Mouse (Mus musculus) small intestine, adult 2 months (tissue): ENCODE data around the gene Atg2a. TPM values are rescaled to one million over a fixed set of nuclear protein-coding genes. Genes with fewer than 3 reads are reported as not detected.

Experiments
- H3K27ac ChIP-seq: fragments of 200-500 bp; 2 replicates; pipeline ENCODE4 v1.5.1; 2012; ENCODE audit warnings: low read depth, low read length, control low read depth, inconsistent platforms; ENCODE audit not compliant: insufficient read depth
- H3K27me3 ChIP-seq: fragments of 200-500 bp; 2 replicates; pipeline ENCODE4 v1.6.1; 2012; ENCODE audit warnings: mild to moderate bottlenecking, moderate library complexity, low read length, inconsistent platforms; ENCODE audit not compliant: control insufficient read depth, insufficient read depth
- H3K36me3 ChIP-seq: fragments of 200-500 bp; 2 replicates; pipeline ENCODE4 v1.6.1; 2012; ENCODE audit warnings: mild to moderate bottlenecking, low read length, control low read depth, inconsistent platforms; ENCODE audit not compliant: control insufficient read depth, insufficient read depth
- H3K4me1 ChIP-seq: fragments of 200-500 bp; 2 replicates; pipeline ENCODE4 v1.6.1; 2012; ENCODE audit warnings: low read length, inconsistent platforms, mixed read lengths; ENCODE audit not compliant: control insufficient read depth, insufficient read depth, insufficient read length
- H3K4me3 ChIP-seq: fragments of 200-500 bp; 2 replicates; pipeline ENCODE4 v1.5.1; 2012; ENCODE audit warnings: low read depth, mild to moderate bottlenecking, control low read depth, inconsistent platforms, low read length, moderate library complexity
- CTCF ChIP-seq: fragments of 200-500 bp; IDR thresholded peaks from 2 replicates; pipeline ENCODE4 v1.5.1; 2012; ENCODE audit warnings: low read depth, mild to moderate bottlenecking, control low read depth, inconsistent platforms, low read length, moderate library complexity, mixed read lengths; ENCODE audit not compliant: insufficient replicate concordance, insufficient read length; ENCODE audit errors: extremely low read depth
- POLR2A ChIP-seq: fragments of 200-500 bp; IDR thresholded peaks from 2 replicates; pipeline ENCODE4 v1.6.1; 2012; ENCODE audit warnings: low read depth, mild to moderate bottlenecking, control low read depth, inconsistent platforms, low read length, moderate library complexity
- WGBS: fragments of 180-500 bp; shearing (Covaris S2); methylation state at CpG from one replicate; pipeline ENCODE4 v1.1.7; 2018; 5-methylcytosine and 5-hydroxymethylcytosine counted together
- polyA plus RNA-seq: library from polyadenylated mRNA; depleted of rRNA; stranded (reverse); fragments of >200 nt; gene quantifications from 2 replicates; pipeline ENCODE4 v1.2.3, GENCODE M21; 2012

Gene Atg2a
- polyA plus RNA-seq, 1 experiment, result 68.8 TPM

DNA sequence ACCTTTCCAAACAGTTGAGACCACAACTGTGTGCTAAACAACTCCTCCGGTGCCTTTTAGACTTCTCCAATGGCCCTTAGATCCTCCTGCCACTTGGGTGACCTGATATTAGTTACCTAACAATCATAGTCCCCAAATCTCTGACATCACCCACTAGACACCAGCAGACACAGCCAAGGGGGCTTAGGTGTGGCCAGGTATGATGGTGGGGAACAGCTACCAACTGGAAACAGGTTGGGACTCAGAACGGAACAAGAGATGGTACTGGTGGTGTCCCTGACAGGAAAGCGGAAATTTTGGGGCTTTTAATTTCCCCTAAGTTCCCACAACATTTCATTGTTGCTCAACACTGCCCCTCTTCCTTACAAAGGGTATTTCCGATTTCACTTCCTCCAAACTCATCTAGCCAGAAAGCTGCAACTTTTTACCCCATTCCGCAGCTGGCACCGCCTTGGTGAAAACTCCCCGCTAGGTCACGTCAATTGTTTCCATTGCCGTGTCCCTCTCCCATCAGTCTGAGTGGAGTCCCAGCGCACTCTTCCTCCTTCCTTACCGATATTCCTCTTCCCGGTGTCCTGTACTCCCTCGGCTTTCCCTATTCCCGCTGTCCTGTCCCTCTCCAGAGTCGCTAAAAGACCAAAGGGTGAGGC is 34.4 kb downstream of the Atg2a start:
- TF ChIP-seq CTCF (no peak), POLR2A (no peak)
- H3K4me3 ChIP-seq, result peak overlapping the region; percentile 91
- no peaks in the 10 kb centered on the region for H3K27me3 ChIP-seq
- H3K36me3 ChIP-seq, result peaks cover 16% of the 10 kb centered on the region
- H3K4me1 ChIP-seq, result peaks cover 44% of the 10 kb centered on the region
- WGBS, result 4% methylated on average over 15 of the region's 15 CpGs
- H3K27ac ChIP-seq, result peak overlapping the region; percentile 84

DNA sequence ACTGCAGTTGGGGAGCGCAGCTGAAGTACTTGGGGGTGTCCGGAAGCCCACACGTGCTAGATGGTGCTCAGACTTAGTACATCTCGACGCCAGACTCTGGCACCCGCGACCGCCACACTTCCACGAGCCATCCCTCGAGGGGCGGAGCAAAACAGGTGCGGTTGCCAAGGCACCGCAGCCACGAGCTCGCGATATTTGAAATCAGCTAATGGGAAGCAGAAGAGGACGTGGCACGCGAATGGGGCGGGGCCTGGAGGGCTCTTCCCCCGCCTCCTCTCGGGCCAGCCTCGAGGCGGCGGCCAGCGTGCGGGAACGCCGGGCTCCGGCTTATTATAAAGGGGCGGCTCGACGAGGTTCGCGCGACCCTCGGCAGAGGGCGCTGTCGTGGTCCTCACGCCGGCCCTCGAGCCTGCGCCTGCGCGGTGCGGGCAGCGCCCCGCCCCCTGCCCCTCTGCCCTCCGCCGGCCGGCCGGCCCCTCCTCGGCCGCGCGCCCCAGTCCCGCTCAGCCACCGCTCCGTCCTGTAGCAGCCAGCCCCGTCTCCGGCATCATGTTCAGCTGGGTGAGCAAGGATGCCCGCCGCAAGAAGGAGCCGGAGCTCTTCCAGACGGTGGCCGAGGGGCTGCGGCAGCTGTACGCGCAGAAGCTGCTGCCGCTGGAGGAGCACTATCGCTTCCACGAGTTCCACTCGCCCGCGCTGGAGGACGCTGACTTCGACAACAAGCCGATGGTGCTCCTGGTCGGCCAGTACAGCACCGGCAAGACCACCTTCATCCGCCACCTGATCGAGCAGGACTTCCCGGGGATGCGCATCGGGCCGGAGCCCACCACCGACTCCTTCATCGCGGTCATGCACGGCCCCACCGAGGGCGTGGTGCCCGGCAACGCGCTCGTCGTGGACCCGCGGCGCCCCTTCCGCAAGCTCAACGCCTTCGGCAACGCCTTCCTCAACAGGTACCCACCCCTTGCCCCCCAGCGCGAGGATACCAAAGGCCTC is 35.3 kb downstream of the Atg2a start, which contains the start of gene Ehd1:
TSS of gene Ehd1 (plus strand) at position 300 of the 996 bp plus-strand sequence.
- Histone ChIP-seq H3K27ac (peak within 1 kb of the TSS; percentile 88), H3K36me3 (peaks cover 24% of the 10 kb centered on the region), H3K4me3 (peak within 1 kb of the TSS; percentile 91), H3K4me1 (peaks cover 40% of the 10 kb centered on the region), H3K27me3 (no peaks in the 10 kb centered on the region)
- under 1% methylated on average over 105 of the region's 106 CpGs for WGBS
- TF ChIP-seq POLR2A (peak; percentile 66; the same call in 1 of the 2 replicates), CTCF (peak; percentile 72)

DNA sequence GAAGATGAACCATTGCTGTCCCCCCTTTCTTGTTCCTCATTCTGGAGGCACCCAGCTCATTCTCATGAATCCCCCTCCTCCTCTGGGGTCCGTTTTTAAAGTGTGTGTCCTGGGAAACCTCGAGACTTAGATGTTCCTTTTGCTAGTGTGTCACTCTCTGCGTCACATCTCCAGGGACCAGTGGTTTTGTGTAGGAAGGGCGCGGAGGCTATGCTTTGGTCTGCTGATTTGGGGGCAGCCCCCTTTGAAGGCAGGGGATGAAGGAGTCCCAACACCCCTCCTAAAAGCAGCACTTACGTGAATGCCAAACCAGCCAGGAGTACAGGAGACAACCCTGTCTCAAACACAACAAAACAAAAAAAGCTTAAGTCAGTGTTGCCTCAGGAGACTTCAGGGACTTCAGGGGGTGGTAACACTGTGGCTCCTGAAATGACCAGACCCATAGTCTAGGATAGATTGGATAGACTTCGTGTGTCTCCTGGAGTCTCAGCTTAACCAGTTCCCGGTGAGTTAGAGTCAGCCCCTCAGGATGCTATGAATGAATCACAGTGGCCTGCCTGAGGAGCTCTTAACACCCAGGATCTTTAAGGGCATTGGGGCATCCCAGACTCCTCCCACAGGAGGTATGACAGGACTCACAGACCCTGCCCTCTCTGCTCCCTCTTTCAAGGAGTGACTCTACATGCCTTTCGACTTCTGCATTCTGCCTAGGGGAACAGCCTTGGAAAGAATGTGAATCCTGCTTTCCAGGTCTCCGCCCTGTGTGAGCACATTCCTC is 36.4 kb downstream of the Atg2a start:
- TF ChIP-seq CTCF (no peak), POLR2A (peak; percentile 58; the same call in 1 of the 2 replicates)
- Histone ChIP-seq H3K27me3 (no peaks in the 10 kb centered on the region), H3K4me1 (peaks cover 33% of the 10 kb centered on the region), H3K4me3 (peak overlapping the region; percentile 91), H3K27ac (peak overlapping the region; percentile 88), H3K36me3 (peaks cover 34% of the 10 kb centered on the region)
- WGBS, result 6% methylated on average over 10 of the region's 10 CpGs

DNA sequence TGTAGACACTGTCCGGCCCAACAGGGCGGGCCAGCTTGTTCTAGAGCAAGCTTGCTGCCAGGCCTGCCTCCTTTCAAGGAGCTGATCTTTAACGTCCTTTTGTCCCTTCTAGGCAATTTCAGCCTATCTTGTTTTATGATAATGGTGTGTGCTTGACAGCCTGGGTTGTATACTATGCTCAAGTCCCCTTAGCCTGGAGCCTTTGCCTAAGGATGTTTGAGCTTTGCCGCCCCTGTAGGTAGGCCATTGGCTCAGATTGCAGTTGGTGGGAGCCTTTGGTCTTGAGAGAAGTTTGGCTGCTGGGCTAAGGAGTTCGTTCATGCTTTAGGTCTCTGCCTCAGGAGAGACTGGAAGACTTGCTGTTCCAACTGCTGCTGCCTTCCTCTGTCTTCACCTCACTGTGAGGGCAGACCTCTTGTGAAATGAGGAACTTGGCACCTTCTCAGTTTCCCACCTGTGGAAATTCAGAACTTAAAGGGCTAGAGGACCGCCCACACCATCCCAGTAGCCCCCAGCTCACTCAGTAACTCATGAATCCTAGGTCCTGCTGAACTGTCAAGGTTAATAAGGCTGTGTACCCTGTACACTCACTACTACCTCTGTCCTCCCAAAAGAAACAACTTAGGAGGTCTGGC is 37.1 kb downstream of the Atg2a start:
- Histone ChIP-seq H3K36me3 (peaks cover 40% of the 10 kb centered on the region), H3K4me3 (peak overlapping the region; percentile 91), H3K27ac (peak overlapping the region; percentile 88), H3K4me1 (peaks cover 27% of the 10 kb centered on the region), H3K27me3 (no peaks in the 10 kb centered on the region)
- TF ChIP-seq CTCF (no peak), POLR2A (no peak; the same call in 1 of the 2 replicates)
- WGBS, result 18% methylated on average over 6 of the region's 6 CpGs

DNA sequence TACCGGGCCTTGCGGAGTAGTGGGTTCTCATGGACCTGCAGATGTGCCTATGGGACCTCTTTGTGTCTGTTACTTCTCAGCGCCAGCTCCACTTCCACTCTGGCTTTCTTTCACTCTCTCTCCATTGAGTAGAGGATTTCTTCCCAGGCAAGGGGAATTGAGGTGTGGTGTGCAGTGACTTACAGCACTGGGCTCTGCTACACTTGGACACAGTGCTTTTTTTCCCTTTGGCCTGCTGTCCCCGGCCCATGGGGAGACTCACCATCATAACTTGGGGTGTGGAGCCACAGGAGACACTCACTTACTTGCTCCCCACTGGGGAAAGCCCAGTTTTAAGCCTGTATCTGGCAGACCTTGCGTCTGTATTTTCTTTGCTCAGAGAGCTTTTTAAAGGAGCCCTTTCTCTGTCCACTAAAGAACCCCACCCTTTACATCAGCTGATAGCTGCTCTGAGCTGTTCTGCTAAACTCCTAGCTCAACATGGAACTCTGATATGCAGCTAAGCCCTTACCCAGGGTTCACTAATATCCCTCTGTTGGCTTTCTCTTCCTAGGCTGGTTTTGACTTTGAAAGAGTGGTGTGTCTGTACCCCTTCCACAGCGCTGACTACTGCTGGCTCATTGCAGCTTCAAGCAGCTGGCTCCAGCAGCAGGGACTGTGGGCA is 38.1 kb downstream of the Atg2a start:
- peaks cover 26% of the 10 kb centered on the region for H3K4me1 ChIP-seq
- WGBS, result 88% methylated on average over 6 of the region's 6 CpGs
- H3K4me3 ChIP-seq, result peak overlapping the region; percentile 91
- TF ChIP-seq CTCF (no peak), POLR2A (no peak)
- H3K27me3 ChIP-seq, result no peaks in the 10 kb centered on the region
- peaks cover 44% of the 10 kb centered on the region for H3K36me3 ChIP-seq
- H3K27ac ChIP-seq, result peak overlapping the region; percentile 32

DNA sequence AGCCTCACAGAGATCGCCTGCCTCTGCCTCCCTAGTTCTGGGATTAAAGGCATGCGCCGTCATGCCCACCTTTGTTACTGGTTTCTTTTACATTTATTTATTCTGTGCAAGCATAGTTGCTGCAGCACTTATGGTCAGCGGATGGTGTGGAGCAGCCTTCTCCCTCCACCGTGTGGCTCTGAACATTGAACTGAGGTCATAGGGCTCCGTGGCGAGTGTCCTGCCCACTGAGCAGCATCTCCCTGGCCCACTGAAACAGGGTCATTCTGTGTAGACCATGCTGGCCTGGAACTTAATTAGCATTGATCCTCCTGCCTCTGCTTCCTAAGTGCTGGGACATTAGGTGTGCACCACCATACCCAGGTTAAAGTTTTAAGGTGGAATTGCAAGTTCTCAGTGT is 39.1 kb downstream of the Atg2a start:
- peak overlapping the region; percentile 3; the same call in 1 of the 2 replicates for H3K27ac ChIP-seq
- H3K4me3 ChIP-seq, result no peak overlapping the region
- TF ChIP-seq POLR2A (no peak), CTCF (no peak)
- H3K36me3 ChIP-seq, result peaks cover 46% of the 10 kb centered on the region
- 83% methylated on average over 7 of the region's 7 CpGs for WGBS
- H3K27me3 ChIP-seq, result no peaks in the 10 kb centered on the region
- peaks cover 30% of the 10 kb centered on the region for H3K4me1 ChIP-seq
